Mouse (Mus musculus) heart, embryonic 13.5 days (tissue): ENCODE data around the gene Iqsec3. TPM values are rescaled to one million over a fixed set of nuclear protein-coding genes. Genes with fewer than 3 reads are reported as not detected.
"Not testable (repeated sequence)": the region's sequence is repeated elsewhere in the genome, so short reads cannot be mapped to it uniquely, and the experiment has no call there.

Source experiments
- ATAC-seq: fragments of 200-750 bp; cut with Nextera tagmentation; 2 replicates; pipeline ENCODE4 v1.8.0; 2017; ENCODE audit warnings: moderate TSS enrichment; ENCODE audit not compliant: insufficient number of reproducible peaks, low FRiP score, low TSS enrichment; ENCODE audit errors: extremely low read depth
- H3K27ac ChIP-seq: fragments of 300-500 bp; sonication (generic); replicated peaks from 2 replicates; pipeline ENCODE4 v1.5.1; 2015; ENCODE audit warnings: moderate library complexity, mild to moderate bottlenecking, inconsistent platforms
- H3K27me3 ChIP-seq: fragments of 300-500 bp; sonication (generic); replicated peaks from 2 replicates; pipeline ENCODE4 v1.6.1; 2015; ENCODE audit warnings: mild to moderate bottlenecking, inconsistent platforms
- H3K36me3 ChIP-seq: fragments of 300-500 bp; sonication (generic); 2 replicates; pipeline ENCODE4 v1.6.1; 2015; ENCODE audit warnings: mild to moderate bottlenecking, inconsistent platforms
- H3K4me1 ChIP-seq: fragments of 300-500 bp; sonication (generic); 2 replicates; pipeline ENCODE4 v1.6.1; 2015; ENCODE audit warnings: inconsistent platforms
- H3K4me2 ChIP-seq: fragments of 300-500 bp; sonication (generic); 2 replicates; pipeline ENCODE4 v1.6.1; 2015; ENCODE audit warnings: inconsistent platforms, mild to moderate bottlenecking, moderate library complexity
- H3K4me3 ChIP-seq: fragments of 300-500 bp; sonication (generic); 2 replicates; pipeline ENCODE4 v1.5.1; 2015; ENCODE audit warnings: moderate library complexity, mild to moderate bottlenecking, inconsistent platforms
- H3K9ac ChIP-seq: fragments of 300-500 bp; sonication (generic); 2 replicates; pipeline ENCODE4 v1.6.1; 2015; ENCODE audit warnings: inconsistent platforms, mild to moderate bottlenecking, moderate library complexity
- H3K9me3 ChIP-seq: fragments of 300-500 bp; sonication (generic); 2 replicates; pipeline ENCODE4 v1.6.1; 2016; ENCODE audit warnings: inconsistent platforms
- WGBS: fragments of 180-500 bp; shearing (Covaris S2); methylation state at CpG from one replicate; pipeline ENCODE4 v1.1.7; 2015; ENCODE audit warnings: mixed read lengths; 5-methylcytosine and 5-hydroxymethylcytosine counted together
- polyA plus RNA-seq: library from polyadenylated mRNA; unstranded; fragments of >200 nt; fragmentation: Nextera tagmentation; extraction: Ambion mirVana; gene quantifications from 2 replicates; pipeline ENCODE4 v1.2.1, GENCODE M21; 2015

Iqsec3 gene
- polyA plus RNA-seq, 1 experiment from 2014 or later, result not detected

DNA sequence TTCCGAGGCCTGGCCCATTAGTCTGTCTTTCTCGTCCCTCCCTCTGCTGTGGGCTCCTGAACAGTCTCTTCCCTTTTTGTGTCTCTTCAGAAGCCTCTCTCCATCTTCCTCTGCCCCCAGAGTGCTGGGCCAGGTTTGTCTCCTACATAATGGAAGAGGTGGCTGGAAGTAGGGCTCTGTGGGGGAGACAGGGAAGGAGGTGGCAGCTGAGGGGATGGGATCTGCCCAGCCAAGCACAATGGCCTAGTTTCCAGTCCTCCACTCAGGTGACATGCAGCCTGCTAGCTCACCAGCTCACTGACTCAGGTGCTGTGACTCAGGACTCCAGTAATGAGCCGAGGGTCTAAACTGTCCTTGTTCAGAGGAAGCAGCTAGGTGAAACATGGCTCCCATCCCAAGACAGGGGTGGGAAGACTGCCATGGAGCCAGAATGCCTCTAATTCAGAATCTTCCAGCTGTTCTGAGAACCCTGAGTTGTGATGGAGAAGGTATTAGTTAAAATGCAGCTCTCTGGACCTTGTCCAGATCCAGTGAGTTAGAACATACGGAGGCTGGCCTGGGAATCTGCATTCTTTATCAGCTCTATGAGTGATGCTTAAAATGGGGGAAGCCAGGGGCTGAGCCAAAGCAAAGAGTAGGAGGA lies 80.7 kb downstream of the Iqsec3 start:
- Histone ChIP-seq H3K4me2 (no peak overlapping the region), H3K4me1 (no peaks in the 10 kb centered on the region), H3K36me3 (no peaks in the 10 kb centered on the region), H3K9me3 (peaks cover 5% of the 10 kb centered on the region; the same call in 1 of the 2 replicates), H3K27me3 (peaks cover 23% of the 10 kb centered on the region), H3K9ac (no peak overlapping the region), H3K27ac (no peak overlapping the region), H3K4me3 (no peak overlapping the region)
- WGBS, result 64% methylated on average over 4 of the region's 4 CpGs
- no peak for ATAC-seq

- Histone ChIP-seq H3K36me3 (no peaks in the 10 kb centered on the region), H3K4me3 (no peak overlapping the region), H3K27ac (no peak overlapping the region), H3K9ac (no peak overlapping the region), H3K4me2 (no peak overlapping the region), H3K9me3 (no peaks in the 10 kb centered on the region), H3K27me3 (peaks cover 78% of the 10 kb centered on the region), H3K4me1 (no peaks in the 10 kb centered on the region)
- ATAC-seq, result no peak
- WGBS, result 81% methylated on average over 3 of the region's 3 CpGs
Observed at GRCm38 (mm10) chr6:121385397-121385796, 88.1 kb downstream of the Iqsec3 start.

- no peak overlapping the region for H3K4me2 ChIP-seq
- H3K9ac ChIP-seq, result no peak overlapping the region
- WGBS, result 62% methylated on average over 10 of the region's 10 CpGs
- ATAC-seq, result no peak
- H3K4me3 ChIP-seq, result no peak overlapping the region
- no peaks in the 10 kb centered on the region for H3K36me3 ChIP-seq
- H3K27ac ChIP-seq, result no peak overlapping the region
- H3K9me3 ChIP-seq, result no peaks in the 10 kb centered on the region
- no peaks in the 10 kb centered on the region for H3K4me1 ChIP-seq
- peaks cover 82% of the 10 kb centered on the region for H3K27me3 ChIP-seq
Observed at GRCm38 (mm10) chr6:121382071-121382470, 91.4 kb downstream of the Iqsec3 start.

GRCm38 (mm10) chr6:121380576-121380975 lies 92.9 kb downstream of the Iqsec3 start:
- no peak overlapping the region for H3K9ac ChIP-seq
- no peak overlapping the region for H3K27ac ChIP-seq
- H3K27me3 ChIP-seq, result peaks cover 82% of the 10 kb centered on the region
- WGBS, result 78% methylated on average over 8 of the region's 8 CpGs
- no peaks in the 10 kb centered on the region for H3K4me1 ChIP-seq
- no peak for ATAC-seq
- H3K4me3 ChIP-seq, result no peak overlapping the region
- no peak overlapping the region for H3K4me2 ChIP-seq
- no peaks in the 10 kb centered on the region for H3K9me3 ChIP-seq
- no peaks in the 10 kb centered on the region for H3K36me3 ChIP-seq

- Histone ChIP-seq H3K27me3 (peaks cover 64% of the 10 kb centered on the region), H3K9me3 (no peaks in the 10 kb centered on the region), H3K36me3 (no peaks in the 10 kb centered on the region), H3K27ac (no peak overlapping the region), H3K4me2 (no peak overlapping the region), H3K4me3 (no peak overlapping the region), H3K4me1 (no peaks in the 10 kb centered on the region), H3K9ac (no peak overlapping the region)
- 43% methylated on average over 4 of the region's 4 CpGs for WGBS
- no peak for ATAC-seq
Observed at GRCm38 (mm10) chr6:121378256-121378655, 95.2 kb downstream of the Iqsec3 start.

- H3K4me1 ChIP-seq, result no peaks in the 10 kb centered on the region
- WGBS, result 52% methylated on average over 12 of the region's 12 CpGs
- H3K27me3 ChIP-seq, result peaks cover 52% of the 10 kb centered on the region
- ATAC-seq, result no peak
- H3K4me2 ChIP-seq, result no peak overlapping the region
- H3K27ac ChIP-seq, result no peak overlapping the region
- no peak overlapping the region for H3K4me3 ChIP-seq
- H3K9ac ChIP-seq, result no peak overlapping the region
- no peaks in the 10 kb centered on the region for H3K36me3 ChIP-seq
- H3K9me3 ChIP-seq, result no peaks in the 10 kb centered on the region
Observed at GRCm38 (mm10) chr6:121376159-121376558, 97.3 kb downstream of the Iqsec3 start.

DNA sequence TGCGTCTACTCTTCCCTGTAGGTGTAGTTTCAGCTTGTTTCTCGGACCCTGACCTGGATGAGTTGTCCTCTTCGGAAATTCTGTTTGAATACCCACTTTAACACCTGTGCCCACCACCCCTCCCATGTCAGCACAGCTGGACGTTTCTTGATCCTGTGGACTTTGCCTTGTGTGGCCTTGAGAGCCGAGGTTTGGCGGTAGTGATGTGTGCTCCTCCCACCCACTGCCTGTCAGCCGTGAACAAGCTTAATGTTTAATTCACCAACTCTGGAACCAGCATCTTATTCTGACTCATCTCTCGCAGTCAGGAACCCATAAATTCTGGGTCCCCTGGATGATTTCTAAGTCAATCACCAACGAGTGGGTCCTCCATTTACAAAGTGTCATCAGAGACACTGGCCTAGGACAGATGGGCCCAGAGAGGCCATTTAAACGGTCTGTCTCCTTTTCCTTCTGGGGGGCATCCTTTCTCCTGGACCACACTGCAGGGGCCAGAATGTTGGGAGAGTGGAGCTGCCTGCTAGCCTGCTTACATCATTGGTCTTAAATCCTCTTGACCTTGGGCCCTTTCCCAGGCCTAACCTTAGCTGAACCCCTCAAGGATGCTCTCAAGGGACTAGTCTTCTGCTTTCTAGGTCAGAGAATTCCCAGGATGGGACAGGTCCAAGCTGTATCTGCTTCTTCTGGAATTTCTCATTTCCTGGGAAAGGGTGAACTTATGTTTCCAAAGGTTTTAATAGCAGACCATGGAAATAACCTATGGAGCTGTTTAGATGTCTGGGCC lies 102.1 kb downstream of the Iqsec3 start:
- no peak for ATAC-seq
- no peaks in the 10 kb centered on the region for H3K36me3 ChIP-seq
- H3K27ac ChIP-seq, result no peak overlapping the region
- WGBS, result 72% methylated on average over 10 of the region's 10 CpGs
- H3K4me1 ChIP-seq, result no peaks in the 10 kb centered on the region
- no peak overlapping the region for H3K4me3 ChIP-seq
- no peak overlapping the region for H3K4me2 ChIP-seq
- H3K9me3 ChIP-seq, result no peaks in the 10 kb centered on the region
- H3K9ac ChIP-seq, result no peak overlapping the region
- peaks cover 9% of the 10 kb centered on the region; the same call in 1 of the 2 replicates for H3K27me3 ChIP-seq

DNA sequence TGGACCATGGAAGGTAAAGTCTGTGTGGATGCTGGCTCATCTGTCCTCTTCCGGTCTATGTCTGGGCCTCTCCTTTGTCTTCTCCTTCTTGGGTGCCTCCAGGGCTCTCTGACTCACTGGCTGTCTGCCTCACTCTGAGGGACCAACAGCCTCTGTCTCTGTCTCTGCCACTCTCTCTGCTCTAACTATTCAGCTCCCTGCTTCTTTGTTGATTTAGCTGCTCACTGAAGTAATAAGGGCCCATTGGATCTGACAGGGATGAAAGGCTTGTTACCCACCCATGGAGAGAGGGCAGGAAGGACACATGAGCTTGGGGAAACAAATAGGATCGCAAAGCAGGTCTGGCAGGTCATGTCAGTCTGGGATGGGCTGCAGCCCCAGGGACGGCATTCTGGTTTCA lies 106.4 kb downstream of the Iqsec3 start:
- H3K9me3 ChIP-seq, result no peaks in the 10 kb centered on the region
- H3K4me2 ChIP-seq, result no peak overlapping the region
- peaks cover 15% of the 10 kb centered on the region; the same call in 1 of the 2 replicates for H3K27me3 ChIP-seq
- ATAC-seq, result no peak
- H3K4me1 ChIP-seq, result no peaks in the 10 kb centered on the region
- 56% methylated on average over 3 of the region's 3 CpGs for WGBS
- no peak overlapping the region for H3K9ac ChIP-seq
- no peaks in the 10 kb centered on the region for H3K36me3 ChIP-seq
- H3K27ac ChIP-seq, result no peak overlapping the region
- H3K4me3 ChIP-seq, result no peak overlapping the region

DNA sequence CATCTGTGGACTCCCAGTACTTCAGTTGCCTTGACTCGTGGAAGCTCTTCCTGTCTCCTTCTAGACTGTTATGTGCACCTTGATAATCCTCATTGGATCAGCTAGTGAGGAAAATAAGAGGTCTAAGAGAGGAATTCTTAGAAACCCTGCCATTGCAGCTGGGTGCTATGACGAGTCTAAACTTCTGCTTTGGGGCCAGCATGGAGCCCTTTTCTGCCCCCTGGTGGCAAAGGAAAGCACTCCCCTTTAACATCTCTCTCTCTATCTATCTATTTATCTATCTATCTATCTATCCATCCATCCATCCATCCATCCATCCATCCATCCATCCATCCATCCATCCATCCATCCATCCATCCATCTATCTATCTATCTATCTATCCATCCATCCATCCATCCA lies 106.9 kb downstream of the Iqsec3 start:
- 11% methylated on average over 2 of the region's 2 CpGs for WGBS
- H3K9ac ChIP-seq, ATAC-seq, H3K4me1 ChIP-seq, H3K4me3 ChIP-seq, H3K4me2 ChIP-seq, H3K36me3 ChIP-seq, H3K27ac ChIP-seq, H3K9me3 ChIP-seq: not testable (repeated sequence)
- H3K27me3 ChIP-seq, result peaks cover 17% of the 10 kb centered on the region; the same call in 1 of the 2 replicates

- WGBS, result 68% methylated on average over 4 of the region's 4 CpGs
- no peaks in the 10 kb centered on the region for H3K36me3 ChIP-seq
- no peak for ATAC-seq
Observed at GRCm38 (mm10) chr6:121363956-121364355, 109.5 kb downstream of the Iqsec3 start.

DNA sequence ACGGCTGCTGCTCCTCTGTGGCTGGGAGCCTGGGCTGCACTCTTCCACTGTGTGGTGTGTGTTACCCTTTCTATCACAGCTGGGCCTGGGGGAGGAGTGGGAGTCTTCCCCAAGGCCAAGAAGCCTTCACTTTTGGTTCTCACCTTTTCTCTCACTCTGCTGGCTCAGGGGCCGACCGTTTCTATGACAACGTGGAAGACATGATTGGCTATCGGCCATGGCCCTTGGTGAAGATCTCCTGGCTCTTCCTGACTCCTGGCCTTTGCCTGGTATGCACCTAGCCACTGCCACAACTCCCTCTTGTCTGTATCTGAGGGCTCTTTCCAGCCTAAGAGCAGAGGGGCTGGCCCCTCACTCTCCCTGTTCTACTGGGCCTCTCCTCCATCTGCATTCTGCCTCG lies 110.4 kb downstream of the Iqsec3 start:
- no peak overlapping the region for H3K4me2 ChIP-seq
- no peaks in the 10 kb centered on the region for H3K36me3 ChIP-seq
- H3K4me1 ChIP-seq, result no peaks in the 10 kb centered on the region
- H3K9me3 ChIP-seq, result no peaks in the 10 kb centered on the region
- no peak overlapping the region for H3K27ac ChIP-seq
- ATAC-seq, result no peak
- 57% methylated on average over 6 of the region's 6 CpGs for WGBS
- no peak overlapping the region for H3K4me3 ChIP-seq
- peaks cover 37% of the 10 kb centered on the region for H3K27me3 ChIP-seq
- no peak overlapping the region for H3K9ac ChIP-seq

More at GRCm38 (mm10) chr6:121363956-121364355, 109.5 kb downstream of the Iqsec3 start:
- Histone ChIP-seq H3K4me1 (no peaks in the 10 kb centered on the region), H3K9me3 (no peaks in the 10 kb centered on the region), H3K27me3 (peaks cover 29% of the 10 kb centered on the region), H3K4me3 (no peak overlapping the region), H3K27ac (no peak overlapping the region), H3K9ac (no peak overlapping the region), H3K4me2 (no peak overlapping the region)

- peaks cover 41% of the 10 kb centered on the region for H3K27me3 ChIP-seq
Observed at GRCm38 (mm10) chr6:121357232-121357631, 116.2 kb downstream of the Iqsec3 start.

More at GRCm38 (mm10) chr6:121357232-121357631, 116.2 kb downstream of the Iqsec3 start:
- Histone ChIP-seq H3K4me2 (no peak overlapping the region), H3K9me3 (no peaks in the 10 kb centered on the region), H3K36me3 (no peaks in the 10 kb centered on the region), H3K27ac (no peak overlapping the region), H3K4me3 (no peak overlapping the region), H3K4me1 (no peaks in the 10 kb centered on the region), H3K9ac (no peak overlapping the region)
- 82% methylated on average over 6 of the region's 6 CpGs for WGBS
- no peak for ATAC-seq
